ENCODE assay signal across 1 mouse cellular context in the genomic region with DNA sequence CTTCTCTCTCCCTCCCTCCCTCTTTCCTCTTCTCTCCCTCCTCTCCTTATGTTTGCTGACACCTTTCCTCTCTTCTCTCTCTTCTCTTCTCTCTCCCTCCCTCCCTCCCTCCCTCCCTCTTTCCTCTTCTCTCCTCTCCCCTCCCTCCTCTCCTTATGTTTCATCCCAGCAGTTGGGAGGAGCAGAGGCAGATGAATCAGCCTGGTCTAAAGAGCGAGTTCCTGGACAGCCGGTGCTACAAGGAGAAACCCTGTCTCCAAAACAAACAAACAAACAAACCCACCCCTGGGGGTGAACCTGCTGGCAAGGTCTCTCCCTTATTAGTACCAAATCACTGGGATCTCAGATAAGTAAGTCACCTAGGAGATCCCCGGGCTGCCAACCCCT.
TF ChIP-seq lines count a peak whose summit lies in the region.

No protein-coding gene starts in this region.

TF ChIP-seq in CH12.LX, 34 proteins besides CTCF, POLR2A, EP300 and RAD21 (continued from another document):
- TF ChIP-seq ZMIZ1 (IDR thresholded peaks at IDR 0.05; ENCODE audit: low read depth, low read length) (no peak; the same call in 1 of the 2 replicates), NELFE (IDR thresholded peaks at IDR 0.05; ENCODE audit: low read depth, low read length) (no peak), ZC3H11A (IDR thresholded peaks at IDR 0.05; ENCODE audit: low read depth, low read length) (no peak), UBTF (IDR thresholded peaks at IDR 0.05; ENCODE audit: low read depth, low read length) (no peak), PAX5 (IDR thresholded peaks at IDR 0.05; ENCODE audit: low read length) (no peak), MXI1 (IDR thresholded peaks at IDR 0.05; ENCODE audit: low read depth, low read length) (no peak), GABPA (IDR thresholded peaks at IDR 0.05; ENCODE audit: insufficient replicate concordance, low read depth, low read length) (no peak), TCF12 (IDR thresholded peaks at IDR 0.05; ENCODE audit: low read depth, low read length) (no peak), POLR2AphosphoS2 (IDR thresholded peaks at IDR 0.05; ENCODE audit: low read depth, low read length) (no peak), MAFK (IDR thresholded peaks at IDR 0.05; ENCODE audit: insufficient replicate concordance, low read length) (no peak)
